Mouse (Mus musculus): ENCODE measurements around the gene Pon2.
A peak's percentile ranks its signal among the peaks of the same experiment; 100 is the strongest.

Pon2 gene

DNA sequence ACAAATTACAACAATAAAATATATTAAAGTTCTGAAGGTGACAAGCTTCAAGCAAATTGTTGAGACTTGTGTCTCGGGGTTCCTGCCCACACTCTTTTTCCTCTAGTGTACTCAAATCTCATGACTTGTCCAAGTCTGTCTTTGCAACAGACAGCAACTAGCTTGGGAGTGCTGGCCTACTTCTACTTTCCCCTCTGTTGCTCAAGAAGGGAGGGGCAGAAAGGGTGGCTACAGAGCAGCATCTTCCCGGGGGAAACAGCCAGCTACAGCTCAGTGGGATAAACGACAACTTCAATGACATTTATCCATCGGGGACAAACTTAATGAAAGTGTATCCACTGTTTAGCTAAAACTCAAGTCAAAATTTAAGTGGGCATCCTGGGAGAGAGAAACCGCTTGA lies 5.4 kb downstream of the Pon2 start:
- DNase-seq (ENCODE audit: low read depth, low spot score), result no peak

GRCm38 (mm10) chr6:5291450-5291849 lies 6.8 kb downstream of the Pon2 start:
- no peak for DNase-seq (ENCODE audit: low read depth, low spot score)

DNA sequence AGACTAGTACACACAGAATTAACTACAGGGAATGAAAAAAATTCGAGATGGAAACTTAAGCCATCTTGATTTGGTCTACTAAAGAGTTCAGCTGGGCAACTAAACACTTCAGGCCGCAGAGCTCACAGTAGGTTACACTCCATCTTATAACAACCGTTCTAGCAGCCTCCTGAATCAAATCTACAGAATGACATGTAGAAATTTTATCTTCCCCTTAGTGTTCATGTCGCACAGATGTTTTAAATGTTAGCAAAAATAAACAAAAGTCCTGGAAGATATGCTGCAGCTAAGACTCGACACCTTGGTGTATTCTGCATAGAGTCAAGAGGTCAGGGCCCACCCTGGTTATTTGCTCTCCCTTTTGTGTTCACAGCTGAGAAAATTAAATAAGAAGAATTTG lies 10.3 kb downstream of the Pon2 start:
- DNase-seq (ENCODE audit: low read depth, low spot score), result no peak

DNA sequence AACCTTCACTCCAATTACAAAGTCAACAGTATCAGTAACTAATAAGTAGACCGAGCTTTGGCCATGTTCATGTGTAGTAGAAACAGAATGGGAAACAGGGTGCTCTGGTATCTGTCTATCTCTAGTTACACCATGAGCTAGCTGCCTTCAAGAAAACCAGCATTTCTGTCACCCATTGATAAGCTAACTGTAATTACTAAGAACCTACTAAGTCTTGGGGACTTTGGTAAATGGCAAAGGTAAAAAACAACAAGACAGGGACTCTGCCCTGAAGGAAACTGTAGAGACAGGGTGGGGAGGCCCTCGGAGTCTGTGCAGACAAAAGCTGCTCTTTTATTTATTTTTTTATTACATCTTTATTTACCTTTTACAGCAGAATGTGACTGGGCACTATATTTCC lies 10.9 kb downstream of the Pon2 start:
- DNase-seq (ENCODE audit: low read depth, low spot score), result no peak

- no peak for DNase-seq (ENCODE audit: low read depth, low spot score)
Observed at GRCm38 (mm10) chr6:5282418-5282817, 15.8 kb downstream of the Pon2 start.

GRCm38 (mm10) chr6:5280576-5281305 lies 17.5 kb downstream of the Pon2 start:
- DNase-seq (ENCODE audit: low read depth, low spot score), result no peak

DNA sequence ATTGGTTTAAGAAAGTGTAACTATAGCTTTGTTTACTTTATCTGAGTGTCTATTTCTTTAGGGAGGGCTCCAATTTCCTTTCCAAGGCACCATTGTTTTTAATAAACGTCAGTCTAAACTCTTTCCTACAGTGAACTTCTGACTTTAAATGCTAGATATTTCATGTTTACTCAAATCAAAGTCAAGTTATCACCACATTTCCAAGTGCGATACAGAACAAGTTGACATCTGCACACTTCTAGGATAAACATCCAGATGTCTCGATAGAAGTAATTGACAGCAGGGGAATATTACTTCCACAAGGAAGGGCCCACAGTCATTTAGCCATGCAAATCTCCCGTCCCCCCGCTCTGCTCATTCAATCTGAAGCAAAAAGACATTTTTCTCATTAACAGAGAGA lies 20.3 kb downstream of the Pon2 start:
- DNase-seq (ENCODE audit: low read depth, low spot score), result no peak

GRCm38 (mm10) chr6:5269641-5270040 lies 28.6 kb downstream of the Pon2 start:
- DNase-seq (ENCODE audit: low read depth, low spot score), result no peak

- no peak for DNase-seq (ENCODE audit: low read depth, low spot score)
Observed at GRCm38 (mm10) chr6:5264793-5265192, 33.5 kb downstream of the Pon2 start.

DNA sequence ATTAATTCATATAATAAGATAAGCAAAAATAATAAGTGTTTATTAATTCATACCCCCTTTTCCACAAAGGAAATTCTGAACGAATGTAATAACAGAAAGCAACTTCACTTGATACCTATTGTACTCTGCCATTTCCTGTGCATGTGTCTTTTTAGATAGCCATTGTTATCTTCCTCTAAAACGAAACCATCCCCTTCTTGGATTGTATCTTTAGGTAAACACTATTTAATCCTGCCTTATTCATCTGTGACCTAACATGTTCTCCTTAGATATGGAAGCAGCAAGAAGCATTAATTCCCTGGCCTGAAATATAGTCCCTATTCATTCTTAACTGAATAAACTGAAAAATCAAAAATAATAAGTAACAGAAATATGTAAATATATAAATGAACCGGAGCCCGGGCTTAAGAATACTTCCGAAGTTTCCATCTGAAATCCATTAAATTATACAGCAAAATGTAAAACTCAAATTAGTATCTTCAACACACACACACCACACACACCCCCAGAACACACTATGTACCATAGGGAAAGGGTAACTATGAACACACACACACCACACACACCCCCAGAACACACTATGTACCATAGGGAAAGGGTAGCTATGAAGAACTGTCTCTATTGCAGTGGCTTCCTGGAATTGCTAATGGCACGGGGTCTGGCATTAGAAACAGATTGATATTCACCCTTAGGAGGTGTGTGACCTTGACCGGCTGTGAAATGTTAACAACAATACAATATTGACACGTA lies 34.8 kb downstream of the Pon2 start:
- DNase-seq (ENCODE audit: low read depth, low spot score), result no peak

DNA sequence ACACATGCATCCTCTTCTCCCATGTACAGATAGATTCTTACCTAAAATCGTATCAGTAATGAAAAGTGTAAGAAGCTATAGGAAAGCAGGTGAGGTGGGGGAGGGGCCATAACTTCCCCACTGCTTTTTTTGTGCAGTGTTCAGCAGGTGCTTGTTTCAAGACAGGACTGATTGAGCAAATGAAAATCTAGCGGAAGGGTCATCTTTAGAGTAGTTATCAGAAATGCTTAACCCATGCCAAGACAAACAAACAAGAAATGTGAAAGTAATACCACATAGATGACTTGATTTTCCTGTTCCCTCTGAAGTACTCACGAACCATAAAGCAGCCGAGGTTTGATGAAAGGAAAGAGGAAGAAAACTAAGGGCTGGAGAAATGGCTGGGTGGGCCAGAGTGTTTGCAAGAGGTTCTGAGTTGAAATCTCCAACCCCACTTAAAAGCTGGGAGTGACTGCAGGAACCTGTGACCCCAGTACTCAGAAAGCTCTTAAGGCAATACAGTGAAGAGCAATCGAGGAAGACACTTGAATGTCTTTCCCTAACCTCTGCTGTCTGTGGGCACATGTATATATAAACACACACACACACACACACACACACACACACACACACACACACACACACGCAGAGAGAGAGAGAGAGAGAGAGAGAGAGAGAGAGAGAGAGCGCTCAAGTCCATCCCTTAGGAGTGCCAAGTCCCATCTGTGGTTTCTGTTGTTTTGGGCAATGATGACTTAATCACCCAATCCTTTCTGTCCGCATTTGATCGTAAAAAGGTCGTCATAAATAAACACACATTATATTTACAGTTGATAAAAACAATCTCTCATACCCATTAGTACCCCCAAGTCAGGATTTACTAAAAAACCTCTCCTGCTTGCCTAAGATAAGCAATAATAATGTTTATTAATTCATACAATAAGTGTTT lies 35.7 kb downstream of the Pon2 start:
- DNase-seq (ENCODE audit: low read depth, low spot score), result no peak

DNA sequence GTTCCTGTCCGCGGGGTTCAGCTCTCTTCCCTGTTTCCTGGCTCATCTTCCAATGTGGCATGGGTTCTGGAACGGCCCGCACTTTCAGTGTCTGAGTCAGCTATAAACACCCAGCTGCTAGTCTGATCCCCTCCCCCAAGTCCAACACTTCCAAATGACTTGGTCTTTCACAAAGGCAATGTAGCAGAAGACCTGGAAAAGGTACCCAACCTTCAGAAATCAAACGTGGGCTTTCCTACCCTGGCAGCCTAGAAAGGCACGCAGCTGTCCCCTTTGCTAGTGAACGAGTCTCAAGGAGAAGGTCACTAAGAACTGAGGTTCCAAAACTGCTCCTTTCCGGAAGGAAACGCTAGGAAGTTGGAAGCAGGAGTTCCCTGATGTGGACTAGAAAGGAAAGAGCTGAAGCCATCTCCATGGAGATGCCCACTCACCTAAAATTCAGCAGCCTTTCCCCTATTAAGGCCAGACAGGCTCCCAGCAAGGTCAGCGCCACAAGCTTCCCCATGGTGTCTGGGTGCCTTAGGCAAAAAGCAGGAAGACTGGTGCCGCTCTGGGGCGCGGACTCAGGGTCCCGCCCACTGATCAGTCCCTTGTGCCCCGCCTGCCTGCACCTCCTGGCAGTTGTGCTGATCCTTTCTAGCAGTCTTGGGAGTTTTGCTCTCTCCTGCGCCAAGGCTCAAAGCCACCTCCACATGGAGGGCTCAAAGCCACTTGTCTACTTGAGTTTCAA lies 42.4 kb downstream of the Pon2 start, which contains the start of gene Pon3:
TSS of gene Pon3 (minus strand) at position 565 of the 730 bp plus-strand sequence.
- DNase-seq (ENCODE audit: low read depth, low spot score), result peak; percentile 39

DNA sequence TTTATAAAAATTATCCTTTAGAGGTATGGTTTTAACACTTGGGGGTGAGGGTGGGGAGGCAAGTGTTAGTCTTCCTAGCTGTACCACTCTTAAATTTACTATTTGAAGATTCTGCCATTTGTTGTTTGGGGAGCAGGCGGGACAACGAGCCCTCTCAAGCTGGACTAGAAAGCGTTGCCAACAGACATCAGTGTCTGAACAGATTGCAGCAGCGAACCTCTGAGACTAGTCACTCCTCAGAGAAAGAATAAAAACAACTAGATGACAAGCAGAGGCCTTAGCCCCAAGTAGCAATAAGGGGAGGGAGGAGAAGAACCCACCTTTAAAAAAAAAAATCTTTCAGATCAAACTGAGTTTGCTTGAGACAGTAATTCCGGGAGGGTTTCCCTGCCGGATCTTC lies 43.0 kb downstream of the Pon2 start:
- no peak for DNase-seq (ENCODE audit: low read depth, low spot score)

- no peak for DNase-seq (ENCODE audit: low read depth, low spot score)
Observed at GRCm38 (mm10) chr6:5254869-5255268, 43.4 kb downstream of the Pon2 start.

DNA sequence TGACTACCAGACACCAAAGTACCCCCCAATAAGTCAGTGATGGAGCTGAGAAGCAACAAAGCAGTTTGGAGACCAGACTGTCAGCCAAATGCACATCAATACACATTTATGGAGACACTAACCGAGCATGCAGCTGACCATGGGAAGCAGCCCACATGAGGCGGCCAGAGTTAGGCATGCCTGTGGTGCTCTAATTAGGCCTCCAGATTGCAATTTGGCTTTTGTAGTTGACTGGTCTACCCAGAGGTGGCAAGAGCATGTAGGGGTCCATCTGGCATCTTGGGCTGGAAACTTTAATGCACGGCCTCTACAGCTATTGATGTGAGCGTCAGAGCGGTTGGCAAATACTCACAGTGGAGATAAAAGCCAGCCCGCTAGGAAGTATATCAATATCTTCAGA lies 52.3 kb downstream of the Pon2 start:
- no peak for DNase-seq (ENCODE audit: low read depth, low spot score)

GRCm38 (mm10) chr6:5238799-5239198 lies 59.5 kb downstream of the Pon2 start:
- no peak for DNase-seq (ENCODE audit: low read depth, low spot score)

DNA sequence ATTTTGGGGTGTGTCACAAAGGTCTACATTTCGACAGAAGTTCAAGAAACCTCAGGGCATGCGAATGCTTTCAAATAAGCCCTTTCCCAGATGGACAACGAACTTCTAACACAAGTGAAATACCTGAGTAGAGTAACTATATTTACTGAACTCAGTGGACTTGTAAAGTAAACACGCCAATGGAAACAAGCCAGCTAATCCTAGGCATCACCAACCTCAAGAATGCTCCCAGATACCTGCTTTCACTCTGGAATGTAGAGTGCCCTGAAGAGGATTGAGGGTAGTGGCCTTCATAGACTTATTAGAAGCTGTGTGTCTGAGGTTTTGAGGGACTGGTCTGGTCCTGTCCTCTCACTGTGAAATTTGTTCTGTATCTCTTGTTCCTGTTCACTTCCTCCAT lies 60.7 kb downstream of the Pon2 start:
- no peak for DNase-seq (ENCODE audit: low read depth, low spot score)

GRCm38 (mm10) chr6:5236843-5237371 lies 61.3 kb downstream of the Pon2 start:
- no peak for DNase-seq (ENCODE audit: low read depth, low spot score)

DNA sequence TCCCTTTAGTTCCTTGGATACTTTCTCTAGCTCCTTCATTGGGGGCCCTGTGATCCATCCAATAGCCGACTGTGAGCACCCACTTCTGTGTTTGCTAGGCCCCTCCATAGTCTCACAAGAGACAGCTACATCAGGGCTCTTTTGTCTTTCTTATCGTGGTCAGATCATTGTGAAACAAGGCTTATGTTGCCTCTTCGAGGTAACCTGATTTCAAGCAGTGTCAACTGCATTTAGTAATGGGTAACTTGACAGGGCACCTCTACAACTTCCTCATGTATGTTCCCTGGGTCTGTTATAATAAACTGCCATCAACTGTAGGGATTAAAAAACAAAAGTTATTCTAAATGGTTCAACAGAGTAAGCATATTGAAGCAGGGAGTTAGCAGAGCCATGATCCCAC lies 63.7 kb downstream of the Pon2 start:
- no peak for DNase-seq (ENCODE audit: low read depth, low spot score)

- DNase-seq (ENCODE audit: low read depth, low spot score), result no peak
Observed at GRCm38 (mm10) chr6:5233812-5234211, 64.4 kb downstream of the Pon2 start.

DNA sequence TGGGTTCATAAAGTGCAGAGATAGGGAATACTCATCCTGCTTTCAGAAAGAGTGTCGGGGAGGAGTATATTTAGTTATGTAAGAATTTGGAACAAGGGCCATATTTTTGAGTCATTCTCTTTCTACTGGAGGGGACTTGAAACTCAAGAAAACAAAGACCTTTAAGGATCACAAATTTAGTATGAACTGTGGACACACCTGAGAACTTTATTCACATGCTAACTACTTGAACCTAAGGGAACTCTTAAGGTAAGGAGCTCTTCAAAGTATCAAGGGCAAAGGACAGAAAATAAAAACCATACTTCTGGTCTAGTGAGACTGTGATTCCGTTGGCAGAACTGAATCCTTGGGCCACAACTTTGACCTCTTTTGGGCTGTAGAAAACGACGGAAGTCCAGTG lies 66.2 kb downstream of the Pon2 start:
- no peak for DNase-seq (ENCODE audit: low read depth, low spot score)
